Mouse (Mus musculus): Measurements from ENCODE around the gene Rnft1.

Gene Rnft1

GRCm38 (mm10) chr11:86484101-86484868, at the start of gene Rnft1:
Rnft1 (plus strand) TSS chr11:86484657.
- DNase-seq (ENCODE audit: low read depth, low spot score): peak; percentile 97

GRCm38 (mm10) chr11:86436843-86437242, 47.6 kb upstream of the Rnft1 start:
- DNase-seq (ENCODE audit: low read depth, low spot score): peak; percentile 14

- no peak for DNase-seq (ENCODE audit: low read depth, low spot score)
Measured at GRCm38 (mm10) chr11:86438261-86438660, 46.2 kb upstream of the Rnft1 start.

- no peak for DNase-seq (ENCODE audit: low read depth, low spot score)
Measured at GRCm38 (mm10) chr11:86440791-86441190, 43.7 kb upstream of the Rnft1 start.

GRCm38 (mm10) chr11:86453991-86454390, 30.5 kb upstream of the Rnft1 start:
- no peak for DNase-seq (ENCODE audit: low read depth, low spot score)

- no peak for DNase-seq (ENCODE audit: low read depth, low spot score)
Measured at GRCm38 (mm10) chr11:86457545-86457944, 26.9 kb upstream of the Rnft1 start.

- no peak for DNase-seq (ENCODE audit: low read depth, low spot score)
Measured at GRCm38 (mm10) chr11:86458866-86459265, 25.6 kb upstream of the Rnft1 start.

- DNase-seq (ENCODE audit: low read depth, low spot score): no peak
Measured at GRCm38 (mm10) chr11:86462579-86462978, 21.9 kb upstream of the Rnft1 start.

- peak; percentile 47 for DNase-seq (ENCODE audit: low read depth, low spot score)
Measured at GRCm38 (mm10) chr11:86464275-86464674, 20.2 kb upstream of the Rnft1 start.

GRCm38 (mm10) chr11:86468345-86468744, 16.1 kb upstream of the Rnft1 start:
- DNase-seq (ENCODE audit: low read depth, low spot score): no peak

GRCm38 (mm10) chr11:86468971-86469370, 15.5 kb upstream of the Rnft1 start:
- no peak for DNase-seq (ENCODE audit: low read depth, low spot score)

GRCm38 (mm10) chr11:86471785-86472184, 12.7 kb upstream of the Rnft1 start:
- no peak for DNase-seq (ENCODE audit: low read depth, low spot score)

- peak; percentile 56 for DNase-seq (ENCODE audit: low read depth, low spot score)
Measured at GRCm38 (mm10) chr11:86472771-86473171, 11.7 kb upstream of the Rnft1 start.

- DNase-seq (ENCODE audit: low read depth, low spot score): no peak
Measured at GRCm38 (mm10) chr11:86473576-86473975, 10.9 kb upstream of the Rnft1 start.

- DNase-seq (ENCODE audit: low read depth, low spot score): no peak
Measured at GRCm38 (mm10) chr11:86484910-86485510, 553 bp downstream of the Rnft1 start.

GRCm38 (mm10) chr11:86490782-86491181, 6.3 kb downstream of the Rnft1 start:
- DNase-seq (ENCODE audit: low read depth, low spot score): no peak

- no peak for DNase-seq (ENCODE audit: low read depth, low spot score)
Measured at GRCm38 (mm10) chr11:86497356-86497755, 12.9 kb downstream of the Rnft1 start.

- no peak for DNase-seq (ENCODE audit: low read depth, low spot score)
Measured at GRCm38 (mm10) chr11:86497908-86498307, 13.5 kb downstream of the Rnft1 start.

GRCm38 (mm10) chr11:86500795-86501194, 16.3 kb downstream of the Rnft1 start:
- no peak for DNase-seq (ENCODE audit: low read depth, low spot score)

GRCm38 (mm10) chr11:86503121-86503520, 18.7 kb downstream of the Rnft1 start:
- no peak for DNase-seq (ENCODE audit: low read depth, low spot score)

- DNase-seq (ENCODE audit: low read depth, low spot score): no peak
Measured at GRCm38 (mm10) chr11:86507334-86507733, 22.9 kb downstream of the Rnft1 start.

GRCm38 (mm10) chr11:86507991-86508390, 23.5 kb downstream of the Rnft1 start:
- DNase-seq (ENCODE audit: low read depth, low spot score): no peak

- DNase-seq (ENCODE audit: low read depth, low spot score): no peak
Measured at GRCm38 (mm10) chr11:86516620-86517019, 32.2 kb downstream of the Rnft1 start.
